Mouse (Mus musculus) B cell, adult 67 days (primary cell): ENCODE data around the gene Gm2163. TPM values are rescaled to one million over a fixed set of nuclear protein-coding genes. Genes with fewer than 3 reads are reported as not detected.

Source experiments
- total RNA-seq, 2 experiments: library from RNA; stranded (reverse); gene quantifications; 4 replicates each; pipeline ENCODE4 v1.2.4; 2023

Gene Gm2163
- not detected for total RNA-seq

DNA sequence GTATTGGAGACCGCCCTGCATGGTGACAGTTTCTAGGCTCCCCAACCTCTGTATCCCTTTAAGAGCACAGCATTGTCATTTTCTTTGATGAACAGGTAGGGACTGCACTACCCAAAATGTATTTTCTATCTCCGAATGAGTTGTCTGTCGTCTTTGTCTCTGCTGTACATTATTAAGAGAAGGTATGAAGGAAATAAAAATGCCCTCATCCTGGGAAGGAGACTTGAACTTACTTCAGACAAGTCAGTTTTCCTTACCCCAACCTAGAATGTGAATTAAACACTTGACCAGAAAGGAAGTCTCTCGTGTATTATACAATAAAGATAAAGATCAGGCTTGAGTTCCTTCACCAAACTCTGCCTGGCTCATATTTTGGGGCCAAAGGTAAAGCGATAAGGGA, at the start of gene Gm2163:
Gene Gm2163, plus strand, starts transcription at position 301 of the 400 bp plus-strand sequence.

DNA sequence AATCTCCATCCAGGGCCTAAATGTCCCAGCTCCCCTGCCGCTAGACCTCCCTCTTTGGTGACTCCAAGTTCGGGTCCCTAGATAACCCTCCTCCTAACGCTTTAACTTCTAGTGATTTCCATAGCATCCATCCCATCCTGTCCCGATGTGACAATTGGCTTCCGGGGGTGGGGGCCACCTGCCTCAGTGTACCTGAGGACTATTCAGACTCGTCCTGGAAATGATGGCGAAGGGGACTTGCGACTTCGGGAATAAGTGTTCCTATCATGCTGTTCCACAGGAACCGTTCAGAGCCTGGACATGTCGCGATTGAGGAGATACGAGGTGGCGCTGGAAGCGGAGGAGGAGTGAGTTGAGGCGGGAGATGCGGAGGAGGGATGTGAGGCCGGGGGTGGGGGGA, 27.5 kb upstream of the Gm2163 start, which contains the start of gene Gm21586:
Gene Gm21586, plus strand, starts transcription at position 301 of the 400 bp plus-strand sequence.

DNA sequence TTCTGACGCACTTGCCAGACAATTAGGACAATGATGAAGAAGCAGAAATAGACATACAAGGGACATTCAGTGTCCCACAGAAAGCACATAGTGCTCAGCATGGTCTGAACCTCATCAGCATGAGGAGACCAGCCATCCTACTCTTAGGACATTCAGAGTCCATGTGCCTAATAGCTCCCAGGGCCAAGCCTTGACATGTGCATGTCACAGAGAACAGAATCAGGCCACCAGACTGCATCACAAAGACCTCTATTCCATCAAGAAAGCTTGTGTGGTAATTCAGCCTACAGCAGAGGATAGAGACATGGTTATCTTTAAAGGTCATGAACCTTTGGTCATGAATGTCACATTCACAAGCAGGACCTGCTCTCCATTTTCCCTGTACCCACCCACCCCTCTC, 61.5 kb downstream of the Gm2163 start, which contains the start of gene Fam205a2:
Gene Fam205a2, minus strand, starts transcription at position 101 of the 400 bp plus-strand sequence.

DNA sequence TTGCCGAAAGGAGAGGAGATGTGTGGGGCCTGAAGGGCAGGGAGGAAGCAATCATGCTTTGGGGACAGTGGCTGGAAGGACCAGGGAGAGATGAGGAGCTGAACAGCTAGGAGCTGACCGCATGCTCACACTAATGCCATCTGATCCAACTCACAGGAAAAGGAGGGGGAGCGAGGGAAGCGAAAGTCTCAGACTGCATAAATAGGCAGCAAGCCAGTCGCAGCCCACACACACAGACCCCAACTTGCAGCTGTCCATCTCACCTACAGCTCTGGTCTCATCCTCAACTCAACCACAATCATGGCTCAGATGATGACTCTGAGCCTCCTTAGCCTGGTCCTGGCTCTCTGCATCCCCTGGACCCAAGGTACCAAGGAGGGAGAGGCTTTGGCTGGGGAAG, 145.3 kb downstream of the Gm2163 start, which contains the start of gene Gm10591:
Gene Gm10591, plus strand, starts transcription at position 301 of the 400 bp plus-strand sequence.

DNA sequence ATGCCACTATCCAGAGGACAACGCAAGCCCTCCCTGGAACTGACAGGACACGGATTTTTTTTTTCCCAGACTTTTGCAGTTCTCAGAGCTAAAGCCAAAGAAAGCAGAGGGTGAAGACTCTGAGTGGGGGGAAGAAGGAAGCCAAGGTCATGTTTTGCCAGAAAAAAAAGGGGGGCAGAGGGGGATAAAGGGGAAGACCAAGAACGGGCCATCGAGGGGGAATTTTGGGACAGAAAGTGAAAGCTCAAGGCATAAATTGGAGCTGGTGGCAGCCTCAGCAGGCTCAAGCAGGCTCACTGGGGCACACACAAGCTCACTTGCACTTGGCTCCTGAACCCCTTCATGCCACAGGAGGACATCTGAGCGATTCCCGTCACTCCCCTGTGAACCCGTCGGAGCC, 162.9 kb downstream of the Gm2163 start, which contains the start of gene Gm2564:
Gene Gm2564, plus strand, starts transcription at position 301 of the 400 bp plus-strand sequence.

Other genes with a start within 250 kb of the Gm2163 start
- not detected for gene Gm10600, start 226.1 kb upstream of the Gm2163 start, total RNA-seq
- gene Ccl21b, start 211.0 kb upstream of the Gm2163 start, total RNA-seq = not detected
- not detected for gene Gm21953, start 172.5 kb upstream of the Gm2163 start, total RNA-seq
- not detected for gene Fam205a3, start 148.4 kb upstream of the Gm2163 start, total RNA-seq
- gene Gm21586, start 27.4 kb upstream of the Gm2163 start, total RNA-seq = not detected
- not detected for gene Fam205a2, start 61.4 kb downstream of the Gm2163 start, total RNA-seq
- not detected for gene Gm10591, start 145.4 kb downstream of the Gm2163 start, total RNA-seq
- not detected for gene Gm2564, start 163.0 kb downstream of the Gm2163 start, total RNA-seq
- gene Ccl27b, start 188.5 kb downstream of the Gm2163 start, total RNA-seq = not detected
- not detected for gene Il11ra2, start 195.1 kb downstream of the Gm2163 start, total RNA-seq